Mouse (Mus musculus) thymus, postnatal 10 days (tissue): ENCODE measurements around the gene Tex19.1.
"Not testable (repeated sequence)": the region's sequence is repeated elsewhere in the genome, so short reads cannot be mapped to it uniquely, and the experiment has no call there.

Source experiments
- DNase-seq, 2 experiments: peaks; one replicate each; pipeline ENCODE4 v3.0.0; 2021; ENCODE audit warnings: low spot score in 2 of 2

Tex19.1 gene

GRCm38 (mm10) chr11:121145865-121146264 lies at the start of gene Tex19.1:
TSS of gene Tex19.1 (plus strand) at chr11:121146143.
- no peak for DNase-seq

GRCm38 (mm10) chr11:121099762-121100161 lies 46.2 kb upstream of the Tex19.1 start:
- no peak for DNase-seq

- no peak for DNase-seq
Observed at GRCm38 (mm10) chr11:121100692-121101091, 45.3 kb upstream of the Tex19.1 start.

- DNase-seq, result no peak
Observed at GRCm38 (mm10) chr11:121101124-121101805, 44.7 kb upstream of the Tex19.1 start.

- DNase-seq, result not testable (repeated sequence)
Observed at GRCm38 (mm10) chr11:121107242-121107641, 38.7 kb upstream of the Tex19.1 start.

GRCm38 (mm10) chr11:121108061-121108460 lies 37.9 kb upstream of the Tex19.1 start:
- no peak for DNase-seq

GRCm38 (mm10) chr11:121109986-121110385 lies 36.0 kb upstream of the Tex19.1 start:
- no peak for DNase-seq

- no peak for DNase-seq
Observed at GRCm38 (mm10) chr11:121111051-121111450, 34.9 kb upstream of the Tex19.1 start.

GRCm38 (mm10) chr11:121111601-121112000 lies 34.3 kb upstream of the Tex19.1 start:
- DNase-seq, result no peak

- DNase-seq, result no peak
Observed at GRCm38 (mm10) chr11:121112091-121112775, 33.7 kb upstream of the Tex19.1 start.

- DNase-seq, result no peak
Observed at GRCm38 (mm10) chr11:121118106-121118505, 27.8 kb upstream of the Tex19.1 start.

GRCm38 (mm10) chr11:121118577-121118976 lies 27.4 kb upstream of the Tex19.1 start, which contains the start of gene Tex19.2:
TSS of gene Tex19.2 (minus strand) at chr11:121118677.
- no peak for DNase-seq

GRCm38 (mm10) chr11:121121151-121121550 lies 24.8 kb upstream of the Tex19.1 start:
- no peak for DNase-seq

GRCm38 (mm10) chr11:121122024-121122670 lies 23.8 kb upstream of the Tex19.1 start:
- DNase-seq, result no peak

- no peak for DNase-seq
Observed at GRCm38 (mm10) chr11:121123438-121123837, 22.5 kb upstream of the Tex19.1 start.

GRCm38 (mm10) chr11:121125522-121126172 lies 20.3 kb upstream of the Tex19.1 start:
- DNase-seq, result no peak

- DNase-seq, result peak in 1 of 2 experiments; percentile 26
Observed at GRCm38 (mm10) chr11:121126395-121126794, 19.5 kb upstream of the Tex19.1 start.

GRCm38 (mm10) chr11:121127441-121127840 lies 18.5 kb upstream of the Tex19.1 start:
- no peak for DNase-seq

GRCm38 (mm10) chr11:121129616-121130015 lies 16.3 kb upstream of the Tex19.1 start:
- DNase-seq, result no peak

- DNase-seq, result no peak
Observed at GRCm38 (mm10) chr11:121134600-121134999, 11.3 kb upstream of the Tex19.1 start.

GRCm38 (mm10) chr11:121137682-121138081 lies 8.3 kb upstream of the Tex19.1 start:
- DNase-seq, result no peak

GRCm38 (mm10) chr11:121138732-121139131 lies 7.2 kb upstream of the Tex19.1 start:
- no peak for DNase-seq
